Mouse (Mus musculus): ENCODE measurements around the gene Fem1b.
"Not testable (repeated sequence)": the region's sequence is repeated elsewhere in the genome, so short reads cannot be mapped to it uniquely, and the experiment has no call there.

Gene Fem1b

GRCm38 (mm10) chr9:62827939-62828652 lies 16.4 kb upstream of the Fem1b start:
- no peak for DNase-seq (ENCODE audit: low spot score)

DNA sequence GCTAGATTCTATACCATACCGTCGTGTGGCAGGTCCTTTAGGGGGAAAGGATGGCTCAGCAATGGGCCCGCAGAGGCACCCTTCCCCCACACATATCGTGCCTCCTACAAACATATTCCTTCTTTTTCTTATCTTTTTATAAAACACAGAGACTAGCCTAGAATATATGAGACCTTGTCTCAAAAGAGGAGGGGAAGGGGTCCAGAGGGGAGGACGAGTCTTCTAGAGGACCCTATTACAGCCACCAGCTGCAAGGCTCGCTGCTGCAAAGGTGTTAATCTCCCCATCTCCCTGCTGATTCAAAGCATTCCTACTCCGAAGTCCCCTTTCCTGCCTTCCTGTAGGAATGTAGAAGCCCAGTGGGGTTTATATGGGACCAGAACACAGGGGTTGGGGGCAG lies 14.7 kb upstream of the Fem1b start:
- no peak for DNase-seq (ENCODE audit: low spot score)

- no peak for DNase-seq (ENCODE audit: low spot score)
Measured at GRCm38 (mm10) chr9:62825791-62826393, 14.2 kb upstream of the Fem1b start.

DNA sequence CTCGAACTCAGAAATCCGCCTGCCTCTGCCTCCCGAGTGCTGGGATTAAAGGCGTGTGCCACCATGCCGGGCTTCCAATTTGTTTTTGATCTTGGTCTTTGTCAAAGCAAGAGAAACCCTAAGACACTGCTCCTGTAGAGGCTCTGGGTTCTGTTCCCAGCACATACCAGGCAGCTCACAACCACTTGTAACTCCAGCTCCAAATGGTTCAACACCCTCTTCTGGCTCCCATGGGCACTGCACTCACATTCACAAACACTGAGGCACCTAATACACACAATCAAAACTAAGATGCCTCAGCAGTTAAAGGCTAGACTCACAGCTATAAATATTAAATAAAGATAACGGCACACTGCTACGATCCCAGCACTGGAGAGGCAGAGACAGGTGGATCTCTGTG lies 10.1 kb upstream of the Fem1b start:
- DNase-seq (ENCODE audit: low spot score): no peak

GRCm38 (mm10) chr9:62820829-62821228 lies 9.1 kb upstream of the Fem1b start:
- DNase-seq (ENCODE audit: low spot score): no peak

- not testable (repeated sequence) for DNase-seq (ENCODE audit: low spot score)
Measured at GRCm38 (mm10) chr9:62819910-62820309, 8.2 kb upstream of the Fem1b start.

GRCm38 (mm10) chr9:62819494-62819893 lies 7.8 kb upstream of the Fem1b start:
- DNase-seq (ENCODE audit: low spot score): no peak

DNA sequence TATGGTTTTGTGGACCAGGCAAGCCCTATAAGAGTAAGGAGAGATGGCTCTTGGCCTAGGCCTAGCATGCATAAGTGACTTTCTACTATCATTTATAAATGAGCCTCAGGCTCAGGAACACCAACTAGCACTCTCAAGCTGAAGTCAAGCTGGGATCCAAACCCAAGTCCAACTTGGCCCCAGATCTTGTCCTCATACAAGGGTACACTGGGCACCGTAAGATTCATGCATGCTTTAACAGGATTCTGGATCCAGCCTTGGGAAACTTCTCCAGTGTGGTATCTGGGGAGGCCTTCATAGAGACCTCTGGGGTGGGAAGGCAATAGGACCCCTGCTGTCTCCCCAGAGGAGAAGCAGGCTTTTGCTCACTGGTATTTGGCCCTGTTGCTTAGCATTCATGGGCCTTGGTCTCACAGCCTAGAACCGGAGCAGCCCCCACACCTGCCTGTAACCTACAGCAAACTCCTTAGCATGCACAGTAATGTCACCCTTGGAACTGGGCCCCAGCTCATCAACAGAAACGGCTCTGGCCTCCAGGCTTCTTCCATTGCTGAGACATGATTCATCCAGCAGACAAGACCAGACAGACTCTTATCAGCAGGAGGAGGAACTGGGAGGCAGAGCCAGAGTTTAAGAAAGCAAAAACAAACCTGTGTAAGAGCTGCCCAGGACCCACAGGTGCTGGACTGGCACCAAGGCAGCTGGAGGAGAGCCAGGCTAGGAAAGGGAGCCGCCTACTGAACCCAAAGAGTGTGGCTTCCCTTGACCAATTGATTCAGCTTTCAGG lies 6.3 kb upstream of the Fem1b start:
- DNase-seq (ENCODE audit: low spot score): no peak

DNA sequence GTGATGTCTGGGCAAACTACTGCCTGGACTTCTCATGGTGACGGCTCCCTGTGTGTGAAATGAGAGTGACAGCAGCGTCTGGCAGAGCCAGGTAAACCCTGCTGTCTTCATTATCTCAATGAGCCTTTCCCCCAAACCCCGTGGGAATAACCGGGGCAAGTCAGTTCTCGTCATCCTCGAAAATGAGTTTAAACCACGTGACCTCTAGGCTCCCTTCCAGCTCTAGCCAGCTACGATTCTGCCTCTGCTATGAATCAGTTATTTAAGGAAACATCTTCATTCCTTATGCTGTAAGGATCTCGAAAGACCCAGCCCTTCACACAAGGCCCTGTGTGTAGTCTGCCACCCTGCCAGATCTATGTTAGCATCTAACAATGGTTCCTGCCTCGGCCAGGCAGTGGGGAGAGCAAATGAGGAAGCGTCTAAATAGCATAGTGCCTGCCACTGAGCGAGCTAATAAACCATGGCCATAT lies 5.4 kb upstream of the Fem1b start:
- DNase-seq (ENCODE audit: low spot score): no peak

DNA sequence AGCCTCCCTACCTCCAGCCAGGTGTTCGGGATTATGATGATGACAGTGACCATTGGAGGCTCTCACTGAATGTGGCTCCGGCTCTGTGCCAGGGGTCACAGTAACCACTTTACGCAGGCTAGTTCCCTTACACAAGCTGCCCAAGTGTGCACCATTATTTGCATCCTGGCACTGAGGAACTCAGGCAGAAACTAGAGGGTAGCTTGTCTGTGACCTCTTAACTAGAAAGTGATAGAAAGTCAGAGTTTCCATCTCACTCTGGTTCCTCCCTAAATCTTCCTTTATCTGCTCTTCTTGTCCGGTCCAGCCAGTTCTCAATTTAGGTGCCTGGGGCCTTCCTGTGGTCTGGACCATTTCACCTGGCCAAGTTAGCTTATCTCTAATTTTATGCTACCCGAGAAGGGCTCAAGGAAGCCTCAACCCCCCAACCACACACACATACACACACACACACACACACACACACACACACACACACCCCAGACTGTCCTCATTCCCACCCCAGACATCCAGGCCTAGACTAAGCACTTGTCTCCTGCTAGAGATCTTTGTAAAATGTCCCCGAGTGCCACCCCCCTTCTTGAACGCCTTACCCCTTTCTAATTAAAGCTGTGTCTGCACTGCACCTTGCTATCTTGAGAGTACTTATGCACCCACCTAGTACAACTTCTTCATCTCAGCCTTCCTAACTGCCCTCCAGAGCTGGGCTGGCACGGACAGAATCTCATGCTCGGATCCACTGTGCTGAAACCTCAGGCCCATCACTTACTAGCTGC lies 4.8 kb upstream of the Fem1b start:
- no peak for DNase-seq (ENCODE audit: low spot score)

DNA sequence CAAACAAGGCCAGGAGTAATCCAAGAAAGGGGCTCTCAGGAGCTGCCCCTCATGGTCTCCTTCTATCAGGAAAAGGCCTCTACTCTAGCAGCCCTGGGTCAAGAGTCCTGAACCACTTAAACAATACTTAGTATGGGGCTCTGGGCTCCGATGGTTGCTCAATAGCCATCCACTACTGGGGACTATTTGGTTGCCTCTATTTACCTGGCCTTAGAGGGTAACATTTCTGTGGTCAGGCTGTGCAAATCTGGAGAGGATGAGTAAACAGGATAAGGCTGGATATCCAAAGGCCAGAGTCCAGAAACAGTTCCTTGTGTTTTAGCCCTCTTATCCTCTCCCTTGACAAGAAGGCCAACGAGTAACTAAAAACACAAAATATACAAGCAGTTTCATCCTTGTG lies 3.0 kb upstream of the Fem1b start:
- DNase-seq (ENCODE audit: low spot score): no peak

DNA sequence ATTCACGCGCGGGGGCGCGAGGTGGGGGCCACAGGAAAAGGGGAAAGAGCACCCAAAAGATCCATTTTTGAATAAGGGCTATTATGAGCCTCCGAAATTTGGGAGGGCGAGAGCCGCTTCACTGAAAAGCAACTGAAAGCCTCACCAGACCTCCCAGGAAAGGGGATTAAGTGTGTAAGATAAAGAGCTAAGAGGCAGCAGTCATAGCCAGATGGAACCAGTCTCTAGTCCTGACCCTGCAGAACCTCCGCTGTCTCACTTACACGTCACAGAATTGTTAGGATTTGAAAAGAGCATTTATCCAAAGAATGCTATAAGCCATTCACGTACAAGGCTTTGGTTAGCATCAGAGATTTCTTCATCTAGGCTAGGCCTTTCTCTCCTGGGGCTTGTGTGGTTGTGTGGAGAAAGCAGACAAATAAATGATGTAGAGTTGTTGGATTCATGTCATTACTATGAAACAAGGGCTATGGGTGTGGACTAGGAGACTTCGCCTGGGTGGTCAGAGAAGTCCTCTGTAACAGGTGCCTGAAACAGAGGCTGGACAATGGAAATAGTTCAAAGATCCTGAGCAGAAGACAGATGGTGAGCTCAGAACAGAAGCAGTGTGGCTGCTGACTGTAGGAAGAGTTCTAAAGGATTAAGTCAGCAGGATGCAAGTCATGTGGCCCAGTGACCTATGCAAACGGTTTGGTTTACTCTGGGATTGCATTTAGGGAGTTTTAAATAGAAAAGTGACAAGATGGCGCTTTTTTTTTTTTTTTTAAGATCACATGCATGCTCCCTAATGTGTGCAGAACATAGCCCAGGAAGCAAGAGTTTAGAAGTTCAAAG lies 699 bp upstream of the Fem1b start:
- no peak for DNase-seq (ENCODE audit: low spot score)

GRCm38 (mm10) chr9:62810543-62811515 lies 905 bp downstream of the Fem1b start:
- no peak for DNase-seq (ENCODE audit: low spot score)

DNA sequence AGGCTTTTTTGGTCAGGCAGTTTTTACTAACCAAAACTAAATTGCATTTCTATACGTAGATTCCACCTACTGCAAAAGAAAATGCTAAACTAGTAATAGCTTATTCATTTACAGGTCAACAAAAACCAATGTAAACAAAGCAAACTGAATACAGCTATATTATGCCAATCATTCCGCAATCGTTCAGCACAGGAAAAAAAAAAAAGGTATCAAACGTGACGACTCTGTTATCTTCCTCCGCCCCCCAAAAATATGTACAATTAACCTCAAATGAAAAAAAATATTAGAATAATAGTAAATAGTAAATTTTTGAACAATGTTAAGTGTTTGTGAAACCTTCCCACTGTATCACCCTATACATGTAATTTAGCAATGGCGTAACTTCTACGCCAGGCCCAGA lies 1.6 kb downstream of the Fem1b start:
- DNase-seq (ENCODE audit: low spot score): no peak

DNA sequence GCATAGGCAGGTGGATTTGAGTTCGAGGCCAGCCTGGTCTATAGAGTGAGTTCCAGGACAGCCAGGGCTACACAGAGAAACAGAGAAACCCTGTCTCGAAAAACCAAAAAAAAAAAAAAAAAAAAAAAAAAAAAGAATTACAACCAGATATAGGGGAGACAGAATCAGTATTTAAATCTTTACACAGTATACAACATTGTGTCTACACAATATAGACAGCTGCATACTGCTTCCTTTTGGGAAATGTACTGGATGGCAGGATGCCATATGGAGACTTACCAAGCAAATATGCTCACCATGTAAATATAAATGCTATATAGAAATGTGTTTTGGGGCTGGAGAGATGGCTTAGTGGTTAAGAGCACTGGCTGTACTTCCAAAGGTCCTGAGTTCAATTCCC lies 12.5 kb downstream of the Fem1b start:
- DNase-seq (ENCODE audit: low spot score): not testable (repeated sequence)

- DNase-seq (ENCODE audit: low spot score): no peak
Measured at GRCm38 (mm10) chr9:62789856-62790255, 21.9 kb downstream of the Fem1b start.

GRCm38 (mm10) chr9:62786721-62787120 lies 25.0 kb downstream of the Fem1b start:
- DNase-seq (ENCODE audit: low spot score): no peak

DNA sequence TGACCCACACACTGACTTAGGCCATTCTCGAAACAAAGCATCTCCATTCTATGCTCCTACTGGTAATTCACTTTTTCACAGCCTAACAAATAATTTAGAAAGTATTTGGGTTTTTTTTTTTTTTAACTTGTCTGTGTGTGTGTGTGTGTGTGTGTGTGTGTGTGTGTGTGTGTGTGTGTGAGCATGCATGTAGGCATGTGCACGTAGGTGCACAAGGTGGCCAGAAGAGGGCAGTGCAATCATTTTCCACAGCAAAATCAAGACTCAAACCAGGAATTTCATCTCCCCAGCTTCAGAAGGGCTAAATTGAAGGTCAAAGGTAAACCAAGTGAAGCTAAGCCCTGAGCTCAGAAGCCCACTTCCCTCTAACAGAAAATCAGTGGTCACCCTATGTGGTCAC lies 27.5 kb downstream of the Fem1b start:
- no peak for DNase-seq (ENCODE audit: low spot score)

DNA sequence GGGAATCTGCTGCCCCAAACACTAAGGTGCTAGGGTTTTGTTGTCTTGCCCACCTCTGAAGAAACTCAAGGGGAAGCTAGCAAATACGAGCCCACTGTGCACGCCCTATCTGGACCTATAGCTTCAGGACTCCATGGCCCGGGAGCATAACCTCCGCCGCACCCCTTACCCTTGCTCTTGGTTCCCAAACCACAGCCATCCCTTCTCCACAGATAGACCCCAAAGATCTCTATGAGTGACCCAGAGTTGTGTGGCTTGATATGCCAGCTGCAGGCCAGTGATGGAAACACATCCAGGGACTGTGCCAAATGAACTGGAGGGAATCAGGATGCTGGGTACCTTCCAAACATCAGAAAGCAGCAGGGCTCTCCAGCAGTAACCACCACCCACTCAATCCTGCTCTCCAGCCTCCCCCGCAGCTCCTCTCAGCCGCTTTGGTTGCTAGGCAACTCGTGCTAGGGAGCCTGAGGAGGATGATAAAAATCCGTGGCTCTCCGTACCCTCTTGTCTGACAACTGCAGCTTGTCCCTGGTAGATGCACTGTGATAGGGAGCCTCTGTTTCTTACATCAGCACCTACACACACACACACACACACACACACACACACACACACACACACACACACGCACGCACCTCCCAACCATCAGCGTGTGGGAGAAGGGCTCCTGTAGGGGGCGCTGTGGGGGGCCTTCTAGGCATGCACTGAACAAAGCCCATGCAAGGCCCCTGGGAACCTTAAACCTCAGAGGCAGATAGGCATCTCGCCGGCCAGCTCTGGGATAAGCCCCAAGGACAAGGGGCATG lies 28.6 kb downstream of the Fem1b start:
- DNase-seq (ENCODE audit: low spot score): no peak

All from ovary, postnatal 10 days (tissue).